ENCODE assay signal across 22 mouse cellular contexts in genomic region chr13:60305028-60305810, GRCm38 (mm10).
A peak's percentile ranks its signal among the peaks of the same experiment; 100 is the strongest.
DNase-seq lines count a peak whose midpoint lies in the region; ATAC-seq and TF ChIP-seq lines count a peak whose summit lies in the region.
"Had no signal": no experiment of that assay in that cellular context is flagged by ENCODE, and none has a peak within 500 bp of the region (broad histone marks: within the 10 kb centered on the region; RNA-seq: fewer than 3 reads in every experiment).

No protein-coding gene starts in this region.

- peaks cover 4% of the 10 kb centered on the region; the same call in 1 of the 2 replicates for H3K4me1 ChIP-seq in lung, postnatal 0 days (ENCODE audit: insufficient read depth, low read depth, low read length)
- H3K4me1 ChIP-seq in forebrain, embryonic 11.5 days (replicated peaks; ENCODE audit: control insufficient read depth, insufficient read depth, low read length): no peaks in the 10 kb centered on the region

- no peak overlapping the region for H3K9ac ChIP-seq in lung, postnatal 0 days (replicated peaks; ENCODE audit: low read depth)
- H3K9ac ChIP-seq in forebrain, embryonic 11.5 days (ENCODE audit: low read length): no peak overlapping the region
- H3K9ac ChIP-seq: embryonic facial prominence, embryonic 13.5 days; heart, embryonic 13.5 days; hindbrain, embryonic 14.5 days had no signal

- H3K27ac ChIP-seq in lung, postnatal 0 days (ENCODE audit: low read length): no peak overlapping the region
- H3K27ac ChIP-seq in forebrain, embryonic 11.5 days (ENCODE audit: low read depth, low read length): no peak overlapping the region
- H3K27ac ChIP-seq: embryonic facial prominence, embryonic 13.5 days; heart, embryonic 13.5 days; hindbrain, embryonic 14.5 days had no signal

- H3K4me3 ChIP-seq in lung, postnatal 0 days (ENCODE audit: low read depth, low read length): no peak overlapping the region
- H3K4me3 ChIP-seq in forebrain, embryonic 11.5 days (ENCODE audit: low read depth, low read length): no peak overlapping the region
- H3K4me3 ChIP-seq: embryonic facial prominence, embryonic 13.5 days; heart, embryonic 13.5 days had no signal

- ATAC-seq in frontal cortex, adult (ENCODE audit: low TSS enrichment): peak; percentile 57
- no peak for ATAC-seq in lung, postnatal 0 days
- ATAC-seq in forebrain, embryonic 11.5 days (replicated peaks; ENCODE audit: low FRiP score): no peak
- ATAC-seq: forebrain, embryonic 14.5 days; inflammation-experienced regulatory T-cells, adult 6 months; intestine, postnatal 0 days had no signal

- no peaks in the 10 kb centered on the region for H3K9me3 ChIP-seq in lung, postnatal 0 days (ENCODE audit: low read length)
- H3K9me3 ChIP-seq in forebrain, embryonic 11.5 days (ENCODE audit: control insufficient read depth, low read length): no peaks in the 10 kb centered on the region
- H3K9me3 ChIP-seq: embryonic facial prominence, embryonic 13.5 days; heart, embryonic 13.5 days had no signal

- DNase-seq in frontal cortex, postnatal 36 days (ENCODE audit: low spot score in 2 of 2): no peak
- DNase-seq in lung, postnatal 0 days (ENCODE audit: low spot score): peak; percentile 43
- DNase-seq in lung, postnatal 14 days: no peak
- DNase-seq in NIH3T3 (ENCODE audit: low read depth): peak; percentile 86
- peak; percentile 9 for DNase-seq in telencephalon, adult 2 months (ENCODE audit: low read depth, low spot score)
- no peak for DNase-seq in forebrain, embryonic 11.5 days (ENCODE audit: low spot score)
- DNase-seq: adrenal gland, adult 8-10 months; adrenal gland, postnatal 36 days; cerebellum, adult 11 months; cerebellum, adult 8-10 months; cerebellum, postnatal 14 days; embryo, embryonic 11 days; gastrocnemius, postnatal 10 days; heart, postnatal 4 days had no signal

- no peak for TF ChIP-seq CTCF in lung, postnatal 0 days (IDR thresholded peaks at IDR 0.05)

- H3K4me2 ChIP-seq in lung, postnatal 0 days (replicated peaks; ENCODE audit: low read depth, low read length): no peak overlapping the region
- no peak overlapping the region for H3K4me2 ChIP-seq in forebrain, embryonic 11.5 days (ENCODE audit: low read depth, low read length, severe bottlenecking)
- H3K4me2 ChIP-seq: embryonic facial prominence, embryonic 13.5 days; heart, embryonic 13.5 days; hindbrain, embryonic 14.5 days had no signal

- 0 out of 2 replicates have a peak, but pooled peaks have one; percentile 20 for TF ChIP-seq EP300 in lung, postnatal 0 days (IDR thresholded peaks at IDR 0.05)

- H3K36me3 ChIP-seq in lung, postnatal 0 days (ENCODE audit: insufficient read depth, low read length): no peaks in the 10 kb centered on the region
- no peaks in the 10 kb centered on the region for H3K36me3 ChIP-seq in forebrain, embryonic 11.5 days (ENCODE audit: control insufficient read depth, insufficient read depth, low read length)
- H3K36me3 ChIP-seq: embryonic facial prominence, embryonic 13.5 days; heart, embryonic 13.5 days had no signal

- H3K27me3 ChIP-seq in lung, postnatal 0 days (replicated peaks; ENCODE audit: insufficient read depth, low read length): no peaks in the 10 kb centered on the region
- H3K27me3 ChIP-seq in forebrain, embryonic 11.5 days (ENCODE audit: control insufficient read depth, insufficient read depth, low read length): no peaks in the 10 kb centered on the region
- H3K27me3 ChIP-seq: CH12.LX; embryonic facial prominence, embryonic 13.5 days; heart, embryonic 13.5 days had no signal

- WGBS in lung, postnatal 0 days: 60% methylated on average over 1 of the region's 1 CpGs
- 79% methylated on average over 1 of the region's 1 CpGs for WGBS in forebrain, embryonic 11.5 days

Comparison
In these comparisons a context has a peak if more than half of its experiments do, and no peak if none do; other contexts are left out.
1. DNase-seq: peak in lung, postnatal 0 days (single experiment), NIH3T3 (single experiment) and telencephalon, adult 2 months (single experiment); none in frontal cortex, postnatal 36 days (0 of 2), lung, postnatal 14 days (single experiment) and forebrain, embryonic 11.5 days (single experiment).